Mouse (Mus musculus) E14TG2a.4 (cell line): Measurements from ENCODE around the gene Rims3.

Experiments
- H3K27me3 ChIP-seq: 2 replicates; pipeline ENCODE4 v1.6.1; 2014; ENCODE audit warnings: low read length, control low read depth; ENCODE audit not compliant: insufficient read depth
- H3K36me3 ChIP-seq: 2 replicates; pipeline ENCODE4 v1.6.1; 2014; ENCODE audit warnings: low read length, control low read depth; ENCODE audit not compliant: insufficient read depth
- H3K4me1 ChIP-seq: replicated peaks from 2 replicates; pipeline ENCODE4 v1.6.1; 2014; ENCODE audit warnings: low read depth, low read length, control low read depth
- H3K4me3 ChIP-seq: replicated peaks from 2 replicates; pipeline ENCODE4 v1.5.1; 2014; ENCODE audit warnings: mild to moderate bottlenecking, low read length
- H3K9me3 ChIP-seq: 2 replicates; pipeline ENCODE4 v1.6.1; 2014; ENCODE audit warnings: low read length, control low read depth
- CTCF ChIP-seq: conservative IDR thresholded peaks from 2 replicates; pipeline ENCODE4 v1.5.1; 2014; ENCODE audit warnings: low read length
- NANOG ChIP-seq: IDR thresholded peaks from 2 replicates; pipeline ENCODE4 v1.6.1; 2014; ENCODE audit warnings: borderline replicate concordance, low read length, mixed read lengths
- POU5F1 ChIP-seq: IDR thresholded peaks from 2 replicates; pipeline ENCODE4 v1.6.1; 2014; ENCODE audit warnings: low read length, borderline replicate concordance

The Rims3 gene

DNA sequence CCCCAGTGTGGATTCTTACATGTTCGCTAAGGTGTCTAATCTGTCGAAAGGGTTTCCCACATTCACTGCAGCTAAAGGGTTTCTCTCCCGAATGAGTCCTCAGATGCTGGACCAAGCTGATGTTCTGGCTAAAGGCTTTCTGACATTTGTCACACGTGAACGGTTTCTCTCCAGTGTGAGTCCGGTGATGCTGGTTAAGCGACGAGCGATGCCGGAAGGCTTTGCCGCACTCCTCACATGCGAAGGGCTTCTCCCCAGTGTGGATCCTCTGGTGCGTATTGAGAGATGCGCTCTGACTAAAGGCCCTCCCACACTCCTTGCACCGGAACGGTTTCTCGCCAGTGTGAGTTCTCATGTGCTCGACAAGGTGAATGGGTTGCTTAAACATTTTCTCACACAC is 76.1 kb downstream of the Rims3 start:
- TF ChIP-seq POU5F1 = no peak
- TF ChIP-seq NANOG = no peak
- TF ChIP-seq CTCF = no peak
- Histone ChIP-seq H3K9me3 (no peaks in the 10 kb centered on the region), H3K4me1 (no peaks in the 10 kb centered on the region), H3K27me3 (peaks cover 3% of the 10 kb centered on the region; the same call in 1 of the 2 replicates), H3K4me3 (no peak overlapping the region), H3K36me3 (peaks cover 20% of the 10 kb centered on the region)

DNA sequence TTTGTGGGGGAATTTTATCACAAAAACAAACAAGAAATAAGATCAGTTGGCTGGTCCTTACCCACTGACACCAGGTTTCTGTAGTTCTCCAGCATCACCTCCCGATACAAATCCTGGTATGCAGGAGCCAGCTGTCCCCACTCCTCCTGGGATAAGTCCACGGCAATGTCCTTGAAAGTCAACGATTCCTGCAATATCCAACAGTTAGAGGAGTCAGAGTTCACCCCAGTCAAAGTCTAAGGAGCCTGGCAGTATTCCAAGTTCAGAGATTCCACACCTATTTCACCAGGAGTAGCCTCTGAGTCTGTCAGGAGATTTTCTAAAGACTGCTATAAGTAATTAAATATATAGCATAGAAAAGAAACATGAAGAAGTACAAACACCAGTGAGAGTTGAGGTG is 80.4 kb downstream of the Rims3 start:
- Histone ChIP-seq H3K4me3 (no peak overlapping the region), H3K27me3 (peaks cover 3% of the 10 kb centered on the region; the same call in 1 of the 2 replicates), H3K36me3 (peaks cover 20% of the 10 kb centered on the region), H3K9me3 (no peaks in the 10 kb centered on the region), H3K4me1 (no peaks in the 10 kb centered on the region)
- TF ChIP-seq CTCF (no peak), POU5F1 (no peak), NANOG (no peak)
